Mouse (Mus musculus) common myeloid progenitor, adult 5-6 weeks (primary cell): ENCODE results near the gene Fgd3. TPM values are rescaled to one million over a fixed set of nuclear protein-coding genes. Genes with fewer than 3 reads are reported as not detected.

Experiments used
- ATAC-seq: replicated peaks from 2 replicates; pipeline ENCODE4 v1.8.0; 2016; ENCODE audit warnings: low read depth, mild to moderate bottlenecking, moderate TSS enrichment, inconsistent platforms; ENCODE audit not compliant: poor library complexity, severe bottlenecking
- total RNA-seq: library from RNA; stranded (forward); fragments of 200-1000, 187-1606 nt; gene quantifications from 2 replicates; pipeline ENCODE4 v1.2.3, GENCODE M21; 2017

The Fgd3 gene
- total RNA-seq, 1 experiment from 2014 or later, result 11.9 TPM

DNA sequence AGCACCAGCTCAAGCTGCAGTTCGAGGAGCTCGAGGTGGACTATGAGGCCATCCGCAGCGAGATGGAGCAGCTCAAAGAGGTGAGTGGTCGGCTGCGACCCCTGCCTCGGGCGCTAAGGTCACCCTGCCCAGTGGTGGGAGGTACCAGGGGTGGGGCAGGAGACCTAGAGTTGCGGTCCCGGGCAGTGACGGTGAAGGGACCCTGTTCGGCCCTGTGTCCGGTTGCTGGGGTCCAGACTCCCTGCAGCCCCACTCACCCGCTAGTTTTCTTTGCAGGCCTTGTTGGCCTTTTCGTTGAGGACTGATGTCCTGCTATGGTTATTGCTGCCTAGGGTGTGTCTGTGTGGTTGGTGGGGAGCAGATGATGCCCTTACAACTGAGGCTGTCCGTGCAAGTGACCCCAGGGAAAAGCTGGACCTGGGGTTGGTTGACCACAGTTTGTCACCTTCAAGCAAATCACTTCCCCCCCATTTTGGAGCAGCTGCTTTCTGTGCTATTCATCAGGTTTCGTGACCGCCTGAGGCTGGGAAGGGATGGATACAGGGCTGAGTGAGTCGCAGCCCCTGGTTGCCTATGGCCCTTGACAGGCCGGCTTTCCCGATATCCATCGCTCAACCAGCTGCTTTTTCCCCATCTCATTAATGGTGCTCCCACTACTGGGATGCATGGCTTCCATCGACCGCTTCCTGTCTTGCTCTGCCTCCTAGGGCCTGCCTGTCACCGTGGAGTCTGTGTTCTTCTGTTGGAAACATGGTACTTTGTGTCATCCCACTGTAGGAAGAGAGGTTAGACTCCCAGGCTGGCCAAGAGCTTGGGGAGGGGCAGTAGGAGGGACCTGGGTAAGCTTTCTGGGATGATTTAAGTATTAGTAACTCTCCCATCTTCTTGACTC is 22.0 kb upstream of the Fgd3 start:
- ATAC-seq, result no peak

DNA sequence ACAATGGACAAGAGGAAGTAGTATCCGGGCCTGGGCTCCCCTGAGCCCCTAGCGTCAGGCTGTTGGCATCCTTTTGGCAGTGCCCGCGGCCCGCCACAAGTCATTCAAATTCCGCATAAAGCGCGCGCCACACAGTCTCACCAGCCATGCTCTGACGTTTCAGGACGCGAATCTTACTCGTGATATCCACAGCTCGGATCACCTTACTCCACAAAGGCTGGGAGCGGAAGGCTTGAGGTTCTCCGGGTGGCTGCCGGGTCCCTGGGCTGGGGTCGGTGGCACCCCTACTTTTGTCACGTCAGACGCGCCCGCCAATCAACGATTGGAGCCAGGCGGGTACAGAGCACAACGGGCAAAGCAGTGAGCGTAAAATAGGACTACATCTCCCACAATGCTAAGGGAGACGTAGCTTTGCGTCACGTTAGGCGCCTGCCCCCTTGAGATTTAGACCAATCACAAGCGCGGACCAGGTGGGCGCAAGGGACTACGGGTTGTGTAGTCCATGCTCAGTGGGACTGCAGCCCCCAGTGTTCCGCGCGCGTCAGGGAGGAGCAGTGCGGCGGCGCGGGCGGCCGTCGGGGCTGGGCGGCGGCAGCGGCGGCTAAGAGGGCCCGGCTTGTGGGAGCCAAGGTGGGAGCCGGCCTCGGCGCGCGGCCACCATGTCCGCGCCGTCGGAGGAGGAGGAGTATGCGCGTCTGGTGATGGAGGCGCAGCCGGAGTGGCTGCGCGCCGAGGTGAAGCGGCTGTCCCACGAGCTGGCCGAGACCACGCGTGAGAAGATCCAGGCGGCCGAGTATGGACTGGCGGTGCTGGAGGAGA is 21.1 kb upstream of the Fgd3 start, which contains the start of gene Bicd2:
Gene Bicd2, plus strand, starts transcription at position 574 of the 819 bp plus-strand sequence.
- peak; percentile 93 for ATAC-seq

DNA sequence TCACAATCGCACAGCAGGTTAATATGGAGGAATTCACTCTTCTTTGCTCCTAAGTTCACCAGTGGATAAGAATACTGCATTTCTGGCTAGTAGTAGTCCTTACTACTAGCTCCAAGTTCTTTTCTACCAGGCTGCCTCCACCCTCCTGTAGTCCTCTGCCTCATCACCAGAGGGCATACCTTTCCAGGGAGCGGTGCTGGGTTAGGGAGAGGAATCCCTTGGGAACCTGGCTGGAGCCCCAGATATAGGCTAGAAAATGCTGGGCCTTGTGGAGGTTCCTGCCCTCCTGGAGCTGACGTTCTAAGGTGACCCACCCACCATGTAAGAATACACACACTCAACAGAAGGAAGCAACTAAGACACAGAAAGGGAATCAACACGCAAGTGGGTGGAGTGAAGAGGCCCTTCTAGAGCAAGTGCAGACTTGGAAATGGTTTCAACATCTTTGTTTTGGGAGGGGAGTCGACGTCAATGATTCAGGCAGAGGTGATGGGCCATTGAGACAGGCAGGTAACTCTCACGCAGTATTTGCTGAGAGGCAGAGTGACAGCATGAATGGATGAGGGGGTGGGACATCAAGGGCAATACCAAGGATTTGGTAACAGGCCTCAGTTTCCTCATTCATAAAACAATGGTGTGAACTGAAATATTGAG is 18.9 kb upstream of the Fgd3 start:
- no peak for ATAC-seq

DNA sequence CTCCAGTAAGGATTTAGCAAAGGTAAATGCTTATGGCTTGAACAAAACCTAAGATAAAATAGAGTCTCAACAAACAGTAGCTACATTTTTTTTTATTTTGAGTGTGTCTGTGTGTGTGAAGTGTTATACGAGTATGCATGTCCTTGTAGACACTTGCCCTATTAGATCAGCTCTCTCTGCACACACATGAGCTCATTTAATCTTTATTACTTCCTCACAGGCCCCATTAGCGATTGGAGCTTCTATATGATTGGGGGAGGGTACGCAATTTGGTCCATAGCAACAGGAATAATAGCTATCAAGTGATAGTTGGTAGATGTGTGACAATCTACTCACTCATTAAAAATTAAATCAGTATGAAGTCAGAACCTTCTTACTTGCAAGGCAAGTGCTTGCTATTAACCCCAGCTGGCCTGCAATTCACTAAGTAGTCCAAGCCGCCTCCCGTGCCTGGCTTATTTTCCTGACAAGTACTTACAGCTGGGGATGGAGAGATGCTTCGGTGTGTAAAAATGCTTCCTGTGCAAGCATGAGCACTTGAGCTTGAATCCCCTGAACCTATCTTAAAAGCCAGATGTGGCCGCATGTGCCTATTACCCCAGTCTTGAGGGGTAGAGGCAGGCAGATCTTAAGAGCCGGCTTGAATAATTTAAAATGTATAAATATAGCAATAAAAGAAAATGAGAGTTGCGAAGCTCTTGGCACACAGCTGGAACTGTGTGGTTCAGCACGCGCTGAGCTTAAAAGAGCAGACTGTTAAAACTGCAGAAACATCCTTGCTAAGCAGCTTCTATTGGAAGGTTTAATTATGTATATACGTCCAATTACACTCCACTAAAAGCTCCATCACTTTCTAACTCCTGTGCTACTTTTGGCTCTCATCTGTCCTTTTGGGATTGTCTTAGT is 15.2 kb upstream of the Fgd3 start:
- ATAC-seq, result no peak

DNA sequence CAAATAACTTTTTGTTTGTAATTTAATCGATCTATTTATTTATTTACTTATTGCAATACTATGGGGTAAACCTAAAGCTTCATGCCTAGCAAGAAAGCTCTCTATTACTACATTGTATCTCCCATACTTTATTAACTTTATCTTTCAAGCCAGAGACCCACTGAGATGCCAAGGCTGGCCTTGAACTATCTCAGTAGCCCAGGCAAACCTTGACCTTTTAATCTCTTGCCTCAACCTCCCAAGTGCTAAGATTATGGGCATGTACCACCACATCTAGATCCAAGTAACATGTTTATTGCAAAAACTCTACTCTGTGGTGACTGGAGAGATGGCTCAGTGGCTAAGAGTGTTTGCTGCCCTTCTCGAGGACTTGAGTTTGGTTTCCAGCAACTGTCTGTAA is 13.1 kb upstream of the Fgd3 start:
- ATAC-seq, result no peak

DNA sequence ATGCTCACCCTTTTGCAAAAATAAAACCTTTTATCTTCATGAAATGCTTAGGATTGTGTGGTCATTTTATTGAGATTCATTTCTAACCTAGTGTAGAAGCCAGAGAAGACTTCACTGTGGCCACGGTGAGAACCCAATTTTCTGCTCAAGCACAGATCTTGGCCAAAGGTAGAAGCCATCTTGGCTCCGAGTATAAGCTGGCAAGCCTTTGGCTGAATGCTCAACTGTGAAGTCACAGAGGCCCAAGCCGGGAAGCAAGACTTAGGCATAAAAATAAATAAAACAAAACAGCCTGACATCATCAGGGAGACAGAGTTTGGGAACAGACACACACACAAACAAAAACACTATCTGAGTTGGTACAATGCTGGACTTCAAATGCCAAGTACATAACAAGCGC is 8.0 kb upstream of the Fgd3 start:
- ATAC-seq, result no peak

DNA sequence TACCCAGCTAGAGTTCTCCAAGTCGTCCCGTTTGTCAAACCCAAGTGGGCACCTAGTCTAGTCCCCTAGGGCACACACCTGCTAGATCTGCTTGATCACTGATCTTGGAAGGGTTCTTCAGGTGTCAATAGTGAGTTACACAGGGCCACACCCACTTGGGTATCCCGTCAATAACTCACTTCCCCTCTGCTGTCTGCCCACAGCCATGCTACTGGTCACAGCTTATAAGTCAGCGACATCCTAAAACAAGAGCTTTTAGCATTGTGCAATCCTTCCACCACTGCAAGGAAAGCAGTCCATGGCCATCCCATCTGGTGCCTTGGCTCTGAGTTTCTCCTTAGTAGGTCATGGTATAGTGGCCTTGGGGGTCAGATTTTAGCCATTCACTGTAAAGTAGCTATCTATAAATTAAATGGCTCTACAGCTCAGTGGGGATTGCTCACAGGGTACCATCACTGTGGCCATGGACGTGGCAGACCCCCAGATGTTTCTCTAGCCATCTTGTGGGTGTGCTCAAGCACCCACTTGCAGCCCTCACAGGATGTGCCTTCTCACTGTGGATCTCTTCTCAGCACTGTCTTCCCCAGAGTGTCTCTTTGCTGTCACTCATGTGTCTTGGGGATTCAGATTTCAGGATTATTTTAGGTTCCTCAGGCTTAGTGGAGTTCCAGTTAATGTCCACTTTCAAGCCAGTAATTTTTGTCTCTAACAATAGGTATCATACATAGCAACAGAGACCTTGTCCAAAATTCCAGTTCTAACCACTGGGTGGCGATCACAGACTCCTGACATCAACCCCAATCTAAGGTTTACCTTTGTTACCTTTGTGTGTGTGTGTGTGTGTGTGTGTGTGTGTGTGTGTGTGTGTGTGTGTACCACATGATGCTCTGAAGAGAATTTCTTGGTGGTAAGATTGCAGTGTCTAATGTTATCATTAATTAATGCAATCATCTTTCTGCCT is 6.4 kb upstream of the Fgd3 start:
- peak; percentile 59 for ATAC-seq

DNA sequence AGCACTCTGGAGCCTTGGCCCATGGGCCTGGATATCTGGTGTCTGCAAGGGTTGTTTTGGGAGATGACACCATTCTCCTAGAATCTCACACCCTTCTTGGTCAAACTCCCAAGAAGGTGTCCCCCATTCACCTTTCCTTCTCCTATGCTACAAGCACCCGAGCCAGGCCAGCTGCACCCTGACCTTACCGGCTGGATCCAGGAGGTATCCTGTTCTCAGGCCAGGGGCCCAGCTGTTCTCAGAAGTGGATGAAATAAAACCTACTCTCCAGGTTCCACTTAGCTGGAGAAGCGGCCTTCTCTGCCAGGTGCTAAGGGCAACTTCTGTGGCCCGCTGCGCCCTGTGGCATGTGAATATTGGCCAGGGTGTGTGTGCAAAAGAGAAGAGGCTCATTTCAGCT is 4.8 kb upstream of the Fgd3 start:
- ATAC-seq, result no peak

DNA sequence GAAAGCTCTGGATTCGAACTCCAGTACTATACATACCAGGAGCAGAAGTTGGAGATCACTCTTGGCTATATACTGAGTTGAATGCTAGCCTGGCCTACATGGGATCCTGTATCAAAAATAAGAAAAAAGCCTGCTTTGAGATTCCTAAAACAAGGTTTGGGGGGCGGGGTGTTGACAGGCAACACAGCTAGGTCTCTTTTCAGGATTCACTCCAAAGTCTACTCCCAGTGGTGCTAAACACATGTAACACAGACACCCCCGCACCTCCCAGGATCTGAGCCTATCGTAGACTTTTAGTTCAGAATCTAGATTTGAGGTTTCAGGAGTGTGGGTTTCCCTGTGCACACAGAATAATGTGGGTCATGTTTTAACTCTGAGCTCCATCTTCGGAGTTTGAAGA is 2.6 kb upstream of the Fgd3 start:
- ATAC-seq, result no peak

DNA sequence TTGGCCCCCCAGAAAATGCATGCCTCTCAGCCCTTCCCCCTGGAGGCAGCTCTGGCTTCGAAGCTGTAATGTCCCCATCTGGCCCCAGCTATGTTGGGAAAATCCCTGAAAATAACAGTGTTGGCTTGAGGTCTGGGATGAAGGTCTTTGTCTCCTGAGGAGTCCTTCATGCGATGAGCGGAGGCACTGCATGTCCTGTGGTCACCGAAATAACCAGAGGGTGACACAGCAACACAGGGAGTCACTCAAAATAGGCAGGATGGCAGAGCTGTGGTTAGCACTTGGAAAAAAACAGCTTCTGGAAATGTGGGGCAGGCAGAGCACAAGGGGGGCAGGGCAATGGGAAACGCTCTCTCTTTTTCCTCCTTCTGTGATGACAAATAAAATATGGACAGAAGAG is 2.1 kb upstream of the Fgd3 start:
- ATAC-seq, result peak; percentile 67

DNA sequence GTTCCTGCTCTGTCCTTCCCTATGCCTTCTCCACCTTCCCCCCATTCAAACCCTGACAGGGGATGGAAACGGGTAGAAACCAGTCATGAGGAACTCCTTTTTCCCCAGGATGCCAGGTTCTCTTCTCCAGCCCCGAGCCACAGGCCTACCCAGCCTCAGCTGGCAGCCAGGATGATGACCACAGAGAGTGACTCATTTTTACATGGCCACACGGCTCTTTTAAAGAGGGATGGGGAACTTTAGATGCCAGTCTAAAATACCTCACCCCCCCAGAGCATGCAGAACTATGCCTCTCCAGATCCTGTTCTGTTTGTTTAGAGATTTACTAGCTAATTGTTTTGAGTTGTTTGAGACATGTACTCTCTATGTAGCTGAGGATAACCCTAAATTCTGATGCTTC is 1.3 kb upstream of the Fgd3 start:
- ATAC-seq, result peak; percentile 50

DNA sequence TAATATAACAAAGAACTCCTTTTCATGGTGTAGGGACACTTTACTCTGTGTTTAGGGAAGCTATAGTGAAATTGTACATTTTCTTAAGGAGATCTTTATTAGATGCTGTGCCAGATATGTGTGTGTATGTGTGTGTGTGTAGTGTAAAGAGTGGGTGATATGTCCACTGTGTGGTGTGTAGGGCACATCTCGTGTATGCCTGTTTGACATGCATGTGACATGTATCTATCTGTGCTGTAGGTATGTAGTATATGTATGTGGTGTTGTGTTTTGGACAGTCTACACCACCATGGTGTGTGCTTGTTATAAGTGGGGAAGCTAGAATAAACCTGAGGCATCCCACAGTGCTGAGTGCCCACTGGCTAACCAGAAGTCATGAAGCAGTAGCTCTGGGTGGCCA is 403 bp upstream of the Fgd3 start:
- ATAC-seq, result no peak

DNA sequence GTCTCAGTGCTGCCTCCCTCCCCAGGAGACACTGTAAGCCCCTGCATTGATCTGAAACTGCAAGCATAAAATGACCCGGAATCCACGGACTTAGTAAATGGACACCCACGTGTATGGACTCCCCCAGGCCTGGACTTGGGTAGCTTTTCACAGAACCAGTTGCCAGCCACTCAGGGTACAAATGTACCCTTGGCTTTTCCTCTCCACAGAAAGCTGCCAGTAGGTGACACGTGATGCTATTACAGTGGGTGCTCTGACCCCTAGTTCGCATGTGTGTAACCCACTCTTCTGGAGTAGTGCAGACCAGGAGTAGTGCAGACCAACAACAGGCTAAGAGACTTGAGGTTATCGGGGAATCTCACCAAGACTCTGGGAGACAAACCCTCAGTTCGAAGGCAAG is 2.2 kb downstream of the Fgd3 start:
- no peak for ATAC-seq

DNA sequence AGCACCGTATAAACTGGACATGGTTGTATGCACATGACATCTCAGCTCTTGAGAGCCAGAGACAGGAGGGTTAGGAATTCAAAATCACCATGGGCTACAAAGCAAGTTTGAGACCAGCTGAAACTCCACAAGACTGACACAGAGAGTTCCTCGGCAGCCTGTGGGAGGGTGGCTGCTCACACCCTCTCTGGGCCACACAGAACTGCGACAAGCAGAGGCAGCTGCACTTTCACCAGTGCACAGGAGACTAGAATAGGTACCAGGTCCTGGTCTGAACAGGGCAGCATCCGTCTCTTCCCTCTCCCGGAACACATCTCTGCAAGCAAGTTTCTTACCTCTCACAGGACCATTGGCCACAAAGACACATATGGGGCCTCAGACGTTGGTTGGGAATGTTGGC is 2.6 kb downstream of the Fgd3 start:
- no peak for ATAC-seq

DNA sequence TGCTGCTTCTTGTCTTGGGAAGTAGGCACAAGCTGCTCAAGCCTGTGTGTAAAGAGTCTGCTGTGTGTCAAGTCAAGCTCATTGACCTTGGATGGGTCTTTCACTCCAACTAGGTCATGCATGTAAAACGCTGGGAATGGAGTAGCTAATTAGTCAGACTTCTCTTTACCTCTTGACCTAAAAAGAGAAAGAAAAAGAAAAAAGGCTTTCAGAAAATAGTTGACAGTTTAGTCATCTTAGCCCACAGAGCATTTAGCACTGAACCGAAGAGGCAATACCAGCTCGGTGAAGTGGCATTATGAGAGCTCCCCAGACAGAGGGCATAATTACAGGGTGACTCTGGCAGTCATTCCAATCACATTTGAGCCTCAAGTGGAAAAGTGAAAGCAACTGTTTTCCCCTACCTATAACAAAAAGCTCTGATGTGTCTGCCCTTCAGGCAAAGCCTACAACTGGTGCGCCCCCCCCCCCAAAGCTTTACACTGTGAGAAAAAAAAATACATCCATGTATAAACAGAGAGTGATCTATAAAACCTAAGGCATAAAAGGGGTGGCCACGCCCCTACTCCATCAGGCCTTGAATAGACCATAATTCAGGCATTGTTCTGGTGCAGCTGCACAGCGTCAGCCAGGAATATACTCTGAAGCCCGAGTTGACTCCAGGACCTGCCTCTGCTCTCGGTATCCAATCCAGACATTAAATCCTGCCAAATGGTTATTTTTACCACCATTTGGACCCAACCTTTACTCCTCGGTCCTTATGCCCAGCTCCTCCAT is 3.5 kb downstream of the Fgd3 start:
- ATAC-seq, result no peak

DNA sequence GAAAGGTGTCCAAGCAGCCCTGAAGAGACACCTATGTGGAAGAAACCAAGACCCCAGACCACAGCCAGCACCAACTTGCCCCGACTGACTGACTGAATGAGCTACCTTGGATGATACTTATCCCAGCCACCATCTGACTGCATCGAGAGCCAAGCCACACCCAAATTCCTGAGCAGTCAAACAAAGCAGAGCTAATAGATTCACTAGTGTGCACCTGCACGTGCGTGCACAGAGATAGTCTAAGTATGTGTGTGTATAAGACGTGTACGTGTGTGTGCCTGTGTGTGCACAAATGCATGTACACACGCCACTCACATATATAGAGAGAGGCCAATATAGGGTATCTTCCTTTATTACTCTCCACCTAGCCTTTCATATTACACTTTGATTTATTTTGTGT is 8.5 kb downstream of the Fgd3 start:
- no peak for ATAC-seq

DNA sequence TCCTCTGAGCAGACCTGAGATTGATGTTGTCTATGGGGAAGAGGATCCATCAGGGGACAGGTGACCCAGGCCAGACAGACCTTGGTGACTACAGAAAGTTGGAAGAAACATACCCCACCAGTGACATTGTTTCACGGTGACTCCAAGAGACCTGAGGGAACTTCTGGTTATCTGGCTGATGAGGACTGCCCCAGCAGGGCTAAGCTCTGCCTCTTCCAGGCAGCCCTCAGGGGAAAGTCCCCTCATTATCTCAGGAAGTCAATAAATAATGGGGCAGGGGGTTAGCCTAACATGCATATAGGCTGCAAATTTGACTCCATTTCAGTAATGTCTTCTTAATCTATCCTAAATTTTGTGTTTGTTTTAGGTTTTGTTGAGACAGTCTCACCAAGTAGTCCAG is 10.6 kb downstream of the Fgd3 start:
- ATAC-seq, result no peak

DNA sequence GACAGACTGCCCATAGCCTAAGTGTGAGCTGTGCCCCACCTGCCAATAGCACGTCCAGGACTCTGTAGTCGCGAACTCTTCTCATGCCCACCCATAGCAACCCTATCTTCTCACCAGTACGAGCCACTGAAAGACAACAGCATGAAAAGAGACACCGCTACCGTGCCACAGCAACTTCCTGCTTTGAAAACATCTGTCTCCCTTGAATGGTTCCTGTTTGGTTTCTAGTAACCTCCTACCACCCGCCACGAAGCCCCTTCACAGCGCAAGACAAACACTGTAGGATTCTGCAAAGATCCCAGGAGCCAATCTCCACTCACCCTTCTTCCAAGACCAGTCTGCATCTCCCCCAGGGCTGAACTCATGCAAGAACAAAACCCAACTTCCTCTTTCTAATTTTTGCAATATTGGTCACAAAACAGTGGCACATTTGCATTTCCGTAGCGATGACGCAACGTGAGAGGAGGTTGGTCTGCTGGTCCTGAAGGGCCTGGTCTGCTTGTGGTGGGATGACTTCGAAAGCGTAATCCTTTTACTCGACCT is 11.2 kb downstream of the Fgd3 start:
- peak; percentile 62 for ATAC-seq
